Mouse (Mus musculus) embryonic facial prominence, embryonic 14.5 days (tissue): ENCODE data around the gene Susd6. TPM values are rescaled to one million over a fixed set of nuclear protein-coding genes. Genes with fewer than 3 reads are reported as not detected.
A peak's percentile ranks its signal among the peaks of the same experiment; 100 is the strongest.

ENCODE experiments used
- ATAC-seq: fragments of 200-750 bp; cut with Nextera tagmentation; 2 replicates; pipeline ENCODE4 v1.8.0; 2017; ENCODE audit warnings: low read depth, moderate number of reproducible peaks, moderate TSS enrichment
- DNase-seq: peaks from one replicate; pipeline ENCODE4 v3.0.0-alpha.2; 2015; ENCODE audit warnings: low spot score
- H3K27ac ChIP-seq: fragments of 300-500 bp; sonication (generic); replicated peaks from 2 replicates; pipeline ENCODE4 v1.5.1; 2014; ENCODE audit warnings: low read depth, mild to moderate bottlenecking, low read length, moderate library complexity
- H3K27me3 ChIP-seq: fragments of 300-500 bp; sonication (generic); replicated peaks from 2 replicates; pipeline ENCODE4 v1.6.1; 2014; ENCODE audit warnings: low read length; ENCODE audit not compliant: control insufficient read depth, insufficient read depth
- H3K36me3 ChIP-seq: fragments of 300-500 bp; sonication (generic); 2 replicates; pipeline ENCODE4 v1.6.1; 2014; ENCODE audit warnings: low read length, mixed read lengths; ENCODE audit not compliant: control insufficient read depth, insufficient read depth
- H3K4me1 ChIP-seq: fragments of 300-500 bp; sonication (generic); 2 replicates; pipeline ENCODE4 v1.6.1; 2014; ENCODE audit warnings: antibody characterized with exemption, low read length; ENCODE audit not compliant: control insufficient read depth, insufficient read depth
- H3K4me2 ChIP-seq: fragments of 300-500 bp; sonication (generic); 2 replicates; pipeline ENCODE4 v1.6.1; 2014; ENCODE audit warnings: low read depth, mild to moderate bottlenecking, low read length, moderate library complexity, mixed read lengths
- H3K4me3 ChIP-seq: fragments of 300-500 bp; sonication (generic); 2 replicates; pipeline ENCODE4 v1.5.1; 2014; ENCODE audit warnings: low read depth, mild to moderate bottlenecking, low read length
- H3K9ac ChIP-seq: fragments of 300-500 bp; sonication (generic); 2 replicates; pipeline ENCODE4 v1.6.1; 2014; ENCODE audit warnings: low read depth, mild to moderate bottlenecking, low read length, moderate library complexity, mixed read lengths
- H3K9me3 ChIP-seq: fragments of 300-500 bp; sonication (generic); 2 replicates; pipeline ENCODE4 v1.6.1; 2016; ENCODE audit warnings: low read length; ENCODE audit not compliant: control insufficient read depth
- WGBS: fragments of 180-500 bp; shearing (Covaris S2); extraction: QIAGEN DNeasy Blood & Tissue Kit; methylation state at CpG from one replicate; pipeline ENCODE4 v1.1.7; 2014; 5-methylcytosine and 5-hydroxymethylcytosine counted together
- polyA plus RNA-seq: library from polyadenylated mRNA; unstranded; fragments of >200 nt; fragmentation: Nextera tagmentation; extraction: Ambion mirVana; gene quantifications from 2 replicates; pipeline ENCODE4 v1.2.1, GENCODE M21; 2014

The Susd6 gene
- polyA plus RNA-seq, 1 experiment from 2014 or later, result 20.6 TPM

GRCm38 (mm10) chr12:80885301-80886288 is 95.3 kb downstream of the Susd6 start:
- 34% methylated on average over 15 of the region's 15 CpGs for WGBS
- H3K36me3 ChIP-seq, result 0 out of 2 replicates have a peak, but pooled peaks cover 6% of the 10 kb centered on the region
- peak overlapping the region; percentile 30 for H3K4me2 ChIP-seq
- ATAC-seq, result peak; percentile 62; the same call in 1 of the 2 replicates
- H3K4me1 ChIP-seq, result no peaks in the 10 kb centered on the region
- H3K27me3 ChIP-seq, result no peaks in the 10 kb centered on the region
- peak overlapping the region; percentile 19 for H3K4me3 ChIP-seq
- DNase-seq, result peak; percentile 69
- no peak overlapping the region for H3K9ac ChIP-seq
- peaks cover 8% of the 10 kb centered on the region; the same call in 1 of the 2 replicates for H3K9me3 ChIP-seq
- H3K27ac ChIP-seq, result no peak overlapping the region

GRCm38 (mm10) chr12:80887036-80887435 is 96.7 kb downstream of the Susd6 start:
- DNase-seq (no peak), ATAC-seq (no peak)
- Histone ChIP-seq H3K9me3 (peaks cover 8% of the 10 kb centered on the region; the same call in 1 of the 2 replicates), H3K4me2 (no peak overlapping the region), H3K4me1 (no peaks in the 10 kb centered on the region), H3K4me3 (no peak overlapping the region), H3K9ac (no peak overlapping the region), H3K36me3 (no peaks in the 10 kb centered on the region), H3K27me3 (no peaks in the 10 kb centered on the region), H3K27ac (no peak overlapping the region)
- 45% methylated on average over 2 of the region's 2 CpGs for WGBS

GRCm38 (mm10) chr12:80889331-80889730 is 99.0 kb downstream of the Susd6 start:
- no peaks in the 10 kb centered on the region for H3K36me3 ChIP-seq
- H3K4me1 ChIP-seq, result no peaks in the 10 kb centered on the region
- no peak overlapping the region for H3K9ac ChIP-seq
- peaks cover 8% of the 10 kb centered on the region; the same call in 1 of the 2 replicates for H3K9me3 ChIP-seq
- no peak for ATAC-seq
- 89% methylated on average over 3 of the region's 3 CpGs for WGBS
- no peaks in the 10 kb centered on the region for H3K27me3 ChIP-seq
- H3K27ac ChIP-seq, result no peak overlapping the region
- no peak overlapping the region for H3K4me2 ChIP-seq
- no peak for DNase-seq
- no peak overlapping the region for H3K4me3 ChIP-seq

GRCm38 (mm10) chr12:80891074-80891473 is 100.8 kb downstream of the Susd6 start:
- ATAC-seq, result no peak
- Histone ChIP-seq H3K27me3 (no peaks in the 10 kb centered on the region), H3K4me1 (no peaks in the 10 kb centered on the region), H3K4me2 (no peak overlapping the region), H3K36me3 (no peaks in the 10 kb centered on the region), H3K9me3 (peaks cover 8% of the 10 kb centered on the region; the same call in 1 of the 2 replicates), H3K27ac (no peak overlapping the region), H3K4me3 (no peak overlapping the region), H3K9ac (no peak overlapping the region)
- no peak for DNase-seq
- 94% methylated on average over 2 of the region's 2 CpGs for WGBS

GRCm38 (mm10) chr12:80893720-80894494 is 103.6 kb downstream of the Susd6 start:
- no peak for ATAC-seq
- WGBS, result 88% methylated on average over 18 of the region's 18 CpGs
- H3K4me1 ChIP-seq, result no peaks in the 10 kb centered on the region

GRCm38 (mm10) chr12:80894973-80895570 is 104.8 kb downstream of the Susd6 start:
- ATAC-seq, result peak; percentile 93
- WGBS, result 7% methylated on average over 19 of the region's 19 CpGs
- Histone ChIP-seq H3K4me1 (no peaks in the 10 kb centered on the region), H3K36me3 (no peaks in the 10 kb centered on the region), H3K4me3 (peak overlapping the region; percentile 19; the same call in 1 of the 2 replicates), H3K4me2 (peak overlapping the region; percentile 49), H3K27ac (no peak overlapping the region), H3K9me3 (no peaks in the 10 kb centered on the region), H3K9ac (no peak overlapping the region), H3K27me3 (no peaks in the 10 kb centered on the region)
- DNase-seq, result peak; percentile 90

More at GRCm38 (mm10) chr12:80893720-80894494, 103.6 kb downstream of the Susd6 start:
- Histone ChIP-seq H3K4me3 (no peak overlapping the region), H3K9me3 (peaks cover 8% of the 10 kb centered on the region; the same call in 1 of the 2 replicates), H3K36me3 (no peaks in the 10 kb centered on the region), H3K27me3 (no peaks in the 10 kb centered on the region), H3K27ac (no peak overlapping the region), H3K9ac (no peak overlapping the region), H3K4me2 (no peak overlapping the region)
- DNase-seq, result no peak

GRCm38 (mm10) chr12:80909631-80910030 is 119.3 kb downstream of the Susd6 start:
- DNase-seq (no peak), ATAC-seq (no peak)
- Histone ChIP-seq H3K36me3 (no peaks in the 10 kb centered on the region), H3K9me3 (no peaks in the 10 kb centered on the region), H3K27ac (no peak overlapping the region), H3K9ac (no peak overlapping the region), H3K27me3 (no peaks in the 10 kb centered on the region), H3K4me2 (no peak overlapping the region), H3K4me1 (no peaks in the 10 kb centered on the region), H3K4me3 (no peak overlapping the region)
- 87% methylated on average over 8 of the region's 8 CpGs for WGBS

GRCm38 (mm10) chr12:80917764-80918163 is 127.5 kb downstream of the Susd6 start:
- Histone ChIP-seq H3K9me3 (no peaks in the 10 kb centered on the region), H3K9ac (no peak overlapping the region), H3K27ac (no peak overlapping the region), H3K4me3 (no peak overlapping the region), H3K36me3 (no peaks in the 10 kb centered on the region), H3K4me2 (no peak overlapping the region), H3K4me1 (no peaks in the 10 kb centered on the region), H3K27me3 (no peaks in the 10 kb centered on the region)
- ATAC-seq (no peak), DNase-seq (no peak)
- 57% methylated on average over 7 of the region's 7 CpGs for WGBS
